Mouse (Mus musculus) limb, embryonic 10.5 days (tissue): Measurements from ENCODE around the gene Tut7. TPM values are rescaled to one million over a fixed set of nuclear protein-coding genes. Genes with fewer than 3 reads are reported as not detected.
"Not testable (repeated sequence)": the region's sequence is repeated elsewhere in the genome, so short reads cannot be mapped to it uniquely, and the experiment has no call there.

Experiments used
- DNase-seq: peaks from one replicate; pipeline ENCODE4 v3.0.0-alpha.2; 2017; ENCODE audit warnings: low spot score
- H3K27ac ChIP-seq: fragments of 300-500 bp; sonication (generic); 2 replicates; pipeline ENCODE4 v1.5.1; 2016; ENCODE audit warnings: mild to moderate bottlenecking
- H3K27me3 ChIP-seq: fragments of 300-500 bp; sonication (generic); 2 replicates; pipeline ENCODE4 v1.6.1; 2016; ENCODE audit warnings: low read depth, mild to moderate bottlenecking; ENCODE audit not compliant: poor library complexity, severe bottlenecking
- H3K36me3 ChIP-seq: fragments of 300-500 bp; sonication (generic); 2 replicates; pipeline ENCODE4 v1.6.1; 2016; ENCODE audit warnings: mild to moderate bottlenecking, moderate library complexity
- H3K4me1 ChIP-seq: fragments of 300-500 bp; sonication (generic); 2 replicates; pipeline ENCODE4 v1.6.1; 2016
- H3K4me3 ChIP-seq: fragments of 300-500 bp; sonication (generic); 2 replicates; pipeline ENCODE4 v1.5.1; 2016; ENCODE audit warnings: mild to moderate bottlenecking, moderate library complexity
- H3K9me3 ChIP-seq: fragments of 300-500 bp; sonication (generic); replicated peaks from 2 replicates; pipeline ENCODE4 v1.6.1; 2016; ENCODE audit warnings: mild to moderate bottlenecking
- WGBS: fragments of 180-500 bp; shearing (Covaris S2); methylation state at CpG from one replicate; pipeline ENCODE4 v1.1.7; 2016; 5-methylcytosine and 5-hydroxymethylcytosine counted together
- polyA plus RNA-seq: library from polyadenylated mRNA; unstranded; fragments of >200 nt; fragmentation: Nextera tagmentation; extraction: Ambion mirVana; gene quantifications from 2 replicates; pipeline ENCODE4 v1.2.1, GENCODE M21; 2016

Gene Tut7
- polyA plus RNA-seq, 1 experiment from 2014 or later, result 47.5 TPM

DNA sequence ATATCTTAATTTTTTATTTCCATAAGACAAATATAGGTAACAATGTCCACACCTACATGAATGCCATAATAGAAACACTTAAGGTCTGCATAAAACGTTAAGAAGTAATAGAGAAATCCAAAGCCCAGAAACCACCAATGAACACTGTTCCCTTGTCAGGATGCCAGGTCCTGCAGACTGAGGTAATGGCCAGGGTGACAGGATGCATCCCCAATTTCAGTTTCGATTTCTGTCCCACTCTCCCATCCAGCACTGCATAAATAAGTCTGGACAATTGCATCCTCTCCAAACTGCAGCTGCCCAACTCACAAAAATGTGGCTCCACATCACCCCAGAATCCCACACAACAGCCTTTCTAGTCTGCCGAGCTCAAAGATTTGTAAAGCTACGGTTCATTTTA lies 2.8 kb downstream of the Tut7 start:
- no peaks in the 10 kb centered on the region for H3K9me3 ChIP-seq
- no peak overlapping the region for H3K27ac ChIP-seq
- WGBS, result 84% methylated on average over 4 of the region's 4 CpGs
- H3K4me1 ChIP-seq, result peaks cover 29% of the 10 kb centered on the region; the same call in 1 of the 2 replicates
- H3K27me3 ChIP-seq, result no peaks in the 10 kb centered on the region
- DNase-seq, result no peak
- H3K4me3 ChIP-seq, result no peak overlapping the region
- H3K36me3 ChIP-seq, result peaks cover 57% of the 10 kb centered on the region

DNA sequence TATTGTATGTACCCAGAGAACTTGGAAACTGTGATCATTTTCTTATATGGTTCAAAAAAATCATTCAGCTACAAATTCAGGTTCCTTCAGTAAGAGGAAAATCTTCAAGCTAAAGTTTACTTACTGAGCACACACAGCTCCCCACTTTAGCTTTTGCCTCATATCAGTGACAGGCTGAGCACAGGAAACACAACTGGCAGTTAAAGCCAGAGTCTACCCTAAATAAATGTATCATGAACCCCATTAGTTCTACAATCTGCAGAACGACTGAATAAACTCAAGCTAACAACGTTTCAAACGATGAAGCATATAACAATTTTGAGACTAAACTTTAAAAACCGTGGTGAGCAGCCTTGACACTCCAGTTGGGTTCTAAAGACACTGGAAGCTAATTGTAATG lies 5.6 kb downstream of the Tut7 start:
- peaks cover 81% of the 10 kb centered on the region for H3K36me3 ChIP-seq
- H3K9me3 ChIP-seq, result no peaks in the 10 kb centered on the region
- 94% methylated on average over 4 of the region's 4 CpGs for WGBS
- no peaks in the 10 kb centered on the region for H3K27me3 ChIP-seq
- peaks cover 29% of the 10 kb centered on the region; the same call in 1 of the 2 replicates for H3K4me1 ChIP-seq
- DNase-seq, result no peak
- H3K4me3 ChIP-seq, result no peak overlapping the region
- H3K27ac ChIP-seq, result no peak overlapping the region

DNA sequence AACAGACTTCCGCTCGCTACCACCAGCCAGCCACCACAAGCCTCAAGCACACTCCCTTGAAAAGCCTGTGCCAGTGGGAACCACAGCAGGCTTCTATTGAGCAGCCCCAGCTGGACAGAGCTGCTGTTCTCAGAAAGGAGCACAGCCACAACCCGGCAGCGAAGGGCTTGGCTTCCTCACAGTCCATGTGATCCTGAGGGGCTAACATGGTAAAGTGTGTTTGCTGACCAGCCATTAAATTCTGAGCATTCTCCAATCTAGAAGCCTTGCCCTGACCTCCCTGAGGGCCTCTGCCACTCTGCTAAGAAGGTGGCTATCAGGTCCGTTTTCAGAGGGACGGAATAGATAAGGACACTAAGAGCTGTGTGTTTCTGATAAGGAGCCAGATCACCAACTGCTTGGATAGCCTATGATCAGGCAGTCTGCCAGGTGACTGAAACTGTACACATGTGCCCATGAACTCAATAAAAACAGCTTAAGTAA lies 8.8 kb downstream of the Tut7 start:
- H3K36me3 ChIP-seq, result peaks cover 93% of the 10 kb centered on the region
- H3K9me3 ChIP-seq, result no peaks in the 10 kb centered on the region
- H3K4me3 ChIP-seq, result no peak overlapping the region
- no peak overlapping the region for H3K27ac ChIP-seq
- WGBS, result 83% methylated on average over 6 of the region's 6 CpGs
- 0 out of 2 replicates have a peak, but pooled peaks cover 6% of the 10 kb centered on the region for H3K4me1 ChIP-seq
- no peak for DNase-seq
- H3K27me3 ChIP-seq, result no peaks in the 10 kb centered on the region

DNA sequence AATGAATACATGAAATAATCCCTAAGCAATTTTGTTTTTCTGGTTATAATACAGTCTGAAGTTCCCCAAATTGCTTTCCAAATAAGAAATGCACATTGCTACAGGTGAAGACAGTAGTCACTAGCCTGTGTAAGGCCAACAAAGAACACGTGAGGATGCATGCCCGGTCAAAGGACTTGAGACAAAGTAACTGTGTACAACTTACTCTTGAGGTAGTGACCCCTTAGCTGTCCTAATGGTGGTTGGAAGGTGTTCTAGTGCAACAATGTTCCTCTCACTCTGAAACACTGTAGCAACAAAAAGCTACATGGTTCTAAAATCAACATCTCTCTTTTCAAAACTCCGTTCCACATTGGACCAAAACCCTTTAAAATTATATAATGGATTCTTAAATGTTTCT lies 11.4 kb downstream of the Tut7 start:
- Histone ChIP-seq H3K27ac (no peak overlapping the region), H3K9me3 (no peaks in the 10 kb centered on the region), H3K36me3 (peaks cover 97% of the 10 kb centered on the region), H3K4me3 (no peak overlapping the region), H3K4me1 (no peaks in the 10 kb centered on the region), H3K27me3 (no peaks in the 10 kb centered on the region)
- DNase-seq, result no peak
- 96% methylated on average over 3 of the region's 3 CpGs for WGBS

GRCm38 (mm10) chr13:59801000-59801399 lies 21.9 kb downstream of the Tut7 start:
- 92% methylated on average over 6 of the region's 6 CpGs for WGBS
- no peak for DNase-seq

DNA sequence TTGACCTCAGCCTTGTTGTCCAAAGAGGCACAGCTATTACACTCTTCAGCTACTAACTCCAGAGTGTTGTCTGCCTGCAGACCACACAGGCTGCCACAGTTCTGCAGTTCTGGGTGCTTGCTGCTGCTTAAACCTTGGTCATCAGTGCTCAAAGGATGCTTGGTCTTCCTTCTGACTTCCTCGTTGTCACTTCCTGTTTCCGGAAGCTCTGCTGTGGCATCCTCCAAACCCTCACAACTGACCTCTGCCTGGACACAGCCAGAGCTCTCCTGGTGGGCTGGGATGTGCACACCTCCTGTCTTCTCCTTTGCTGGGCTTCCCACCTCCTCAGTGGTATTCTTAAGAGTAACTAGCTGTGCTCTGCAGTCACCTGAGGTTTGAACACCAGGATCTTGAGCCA lies 22.9 kb downstream of the Tut7 start:
- 94% methylated on average over 2 of the region's 2 CpGs for WGBS
- no peaks in the 10 kb centered on the region for H3K27me3 ChIP-seq
- no peaks in the 10 kb centered on the region for H3K4me1 ChIP-seq
- peaks cover 100% of the 10 kb centered on the region for H3K36me3 ChIP-seq
- no peak overlapping the region for H3K4me3 ChIP-seq
- no peaks in the 10 kb centered on the region for H3K9me3 ChIP-seq
- no peak overlapping the region for H3K27ac ChIP-seq
- DNase-seq, result no peak

More at GRCm38 (mm10) chr13:59801000-59801399, 21.9 kb downstream of the Tut7 start:
- no peak overlapping the region for H3K4me3 ChIP-seq
- H3K4me1 ChIP-seq, result no peaks in the 10 kb centered on the region
- H3K36me3 ChIP-seq, result peaks cover 100% of the 10 kb centered on the region
- H3K27ac ChIP-seq, result no peak overlapping the region
- H3K27me3 ChIP-seq, result no peaks in the 10 kb centered on the region
- no peaks in the 10 kb centered on the region for H3K9me3 ChIP-seq

GRCm38 (mm10) chr13:59798306-59798705 lies 24.6 kb downstream of the Tut7 start:
- no peak overlapping the region for H3K27ac ChIP-seq
- H3K4me1 ChIP-seq, result no peaks in the 10 kb centered on the region
- H3K36me3 ChIP-seq, result peaks cover 99% of the 10 kb centered on the region
- DNase-seq, result no peak
- H3K27me3 ChIP-seq, result no peaks in the 10 kb centered on the region
- WGBS, result 93% methylated on average over 1 of the region's 1 CpGs
- H3K4me3 ChIP-seq, result no peak overlapping the region
- no peaks in the 10 kb centered on the region for H3K9me3 ChIP-seq

DNA sequence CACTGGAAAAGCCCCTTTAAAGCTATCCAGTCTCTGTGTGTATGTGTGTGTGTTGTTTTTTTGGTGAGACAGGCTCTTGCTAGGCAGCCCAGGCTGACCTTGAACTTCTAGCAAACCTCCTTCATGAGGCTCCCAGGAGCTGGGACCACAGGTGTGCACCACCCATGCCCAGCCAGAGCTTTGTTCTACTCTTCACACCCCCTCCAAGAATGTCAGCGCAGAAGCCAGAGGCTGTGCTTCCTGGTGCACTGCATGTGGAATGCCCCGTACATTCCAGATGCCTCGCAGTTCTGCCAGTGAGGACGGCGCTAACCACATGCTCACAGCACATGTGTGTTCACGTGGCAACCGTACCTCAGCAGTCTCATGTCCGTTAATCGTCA lies 26.5 kb downstream of the Tut7 start:
- WGBS, result 96% methylated on average over 9 of the region's 9 CpGs
- DNase-seq, result no peak
- Histone ChIP-seq H3K36me3 (peaks cover 99% of the 10 kb centered on the region), H3K27me3 (no peaks in the 10 kb centered on the region), H3K9me3 (no peaks in the 10 kb centered on the region), H3K4me3 (no peak overlapping the region), H3K27ac (no peak overlapping the region), H3K4me1 (no peaks in the 10 kb centered on the region)

DNA sequence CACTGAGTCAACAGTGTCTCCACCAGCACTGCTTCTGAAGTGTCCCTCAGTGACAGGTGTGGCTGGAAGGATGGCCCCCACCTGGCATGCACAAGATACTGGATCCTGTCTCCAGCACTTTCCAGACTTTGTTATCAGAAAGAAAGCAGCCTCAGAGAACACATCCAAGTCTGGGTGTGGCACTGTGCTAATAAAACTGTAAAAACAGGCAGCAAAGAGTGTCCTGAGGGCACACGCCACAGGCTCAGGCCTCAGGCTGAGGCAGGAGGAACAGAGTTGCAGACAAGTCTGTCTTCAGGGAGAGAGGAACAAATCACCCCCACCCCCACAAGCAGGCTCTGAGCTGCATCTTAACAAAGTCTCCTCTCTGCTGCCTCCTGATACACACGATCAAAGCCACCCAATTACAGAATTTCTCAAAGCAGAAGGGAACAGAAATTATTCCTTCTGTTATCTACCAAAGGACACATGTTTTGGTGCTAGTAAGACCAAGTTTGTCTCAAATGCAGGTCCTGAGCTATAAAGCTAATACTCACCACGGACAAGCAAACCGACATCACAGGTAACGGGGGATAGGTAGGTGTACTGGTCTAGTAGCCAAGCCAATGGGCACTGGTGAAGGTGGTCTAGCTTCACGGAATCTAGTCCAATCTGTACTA lies 27.0 kb downstream of the Tut7 start:
- 93% methylated on average over 6 of the region's 6 CpGs for WGBS
- Histone ChIP-seq H3K36me3 (peaks cover 99% of the 10 kb centered on the region), H3K4me3 (no peak overlapping the region), H3K4me1 (no peaks in the 10 kb centered on the region), H3K27me3 (no peaks in the 10 kb centered on the region), H3K9me3 (no peaks in the 10 kb centered on the region), H3K27ac (no peak overlapping the region)
- no peak for DNase-seq

DNA sequence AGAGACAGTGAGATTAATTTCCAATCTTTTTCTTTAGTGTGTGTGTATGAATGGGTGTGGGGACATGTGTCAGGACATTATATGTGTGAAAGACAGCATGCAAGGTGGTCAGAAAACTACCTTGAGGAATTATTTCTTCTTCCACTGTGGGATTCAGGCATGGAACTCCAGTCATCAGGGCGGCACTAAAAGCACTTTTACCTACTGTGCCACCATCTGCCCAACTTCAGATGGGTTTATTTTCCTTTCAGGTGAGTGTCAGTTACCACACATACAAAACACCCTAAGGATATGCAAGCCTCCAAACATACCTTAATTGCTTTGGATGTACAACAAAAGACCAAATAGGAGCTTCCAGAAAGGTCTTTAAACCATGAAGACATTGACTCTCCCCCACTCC lies 28.2 kb downstream of the Tut7 start:
- WGBS, result 89% methylated on average over 1 of the region's 1 CpGs
- no peak overlapping the region for H3K4me3 ChIP-seq
- H3K9me3 ChIP-seq, result no peaks in the 10 kb centered on the region
- peaks cover 99% of the 10 kb centered on the region for H3K36me3 ChIP-seq
- H3K4me1 ChIP-seq, result no peaks in the 10 kb centered on the region
- no peaks in the 10 kb centered on the region for H3K27me3 ChIP-seq
- DNase-seq, result no peak
- H3K27ac ChIP-seq, result no peak overlapping the region

DNA sequence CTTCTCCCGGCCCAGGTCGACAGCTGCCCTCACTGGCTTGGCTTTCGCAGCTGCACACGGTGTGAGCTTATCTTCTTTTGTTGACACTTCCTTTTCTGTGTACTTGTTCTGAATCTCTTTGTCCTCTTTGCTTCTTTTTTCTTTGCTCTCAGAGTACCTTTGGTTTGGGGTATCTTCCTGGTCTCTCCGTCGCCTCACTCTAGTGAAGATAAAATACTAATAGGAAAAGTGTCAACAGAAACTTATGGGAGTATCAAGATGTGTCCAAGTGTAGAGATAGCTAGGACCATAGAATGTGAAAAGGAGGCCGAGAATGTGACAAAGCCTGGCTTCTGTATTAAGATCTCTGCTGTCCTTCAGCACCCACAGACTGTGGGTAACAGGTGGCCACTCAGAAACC lies 40.8 kb downstream of the Tut7 start, which contains the start of gene Gm49354:
TSS of gene Gm49354 (minus strand) at position 101 of the 400 bp plus-strand sequence.
- H3K36me3 ChIP-seq, result peaks cover 99% of the 10 kb centered on the region

DNA sequence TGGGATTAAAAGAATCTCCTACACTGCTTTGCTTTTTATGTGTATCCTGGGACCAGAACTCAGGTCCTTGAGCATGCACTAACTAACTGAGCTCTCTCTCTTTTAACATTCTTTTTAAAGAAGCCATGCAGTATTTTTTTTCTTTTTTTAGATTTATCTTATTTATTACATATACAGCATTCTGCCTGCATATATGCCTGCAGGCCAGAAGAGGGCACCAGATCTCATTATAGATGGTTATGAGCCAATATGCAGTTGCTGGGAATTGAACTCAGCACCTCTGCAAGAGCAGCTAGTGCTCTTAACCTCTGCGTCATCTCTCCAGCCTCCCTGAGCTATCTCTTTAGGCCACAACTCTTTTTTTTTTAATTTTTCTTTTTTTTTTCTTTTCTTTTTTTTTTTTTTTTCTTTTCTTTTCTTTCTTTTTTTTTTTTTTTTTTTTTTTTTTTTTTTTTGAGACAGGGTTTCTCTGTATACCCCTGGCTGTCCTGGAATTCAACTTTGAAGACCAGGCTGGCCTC lies 43.1 kb downstream of the Tut7 start:
- peaks cover 99% of the 10 kb centered on the region for H3K36me3 ChIP-seq
- H3K27ac ChIP-seq, H3K27me3 ChIP-seq, H3K4me3 ChIP-seq, DNase-seq, H3K9me3 ChIP-seq, H3K4me1 ChIP-seq: not testable (repeated sequence)
- 100% methylated on average over 1 of the region's 1 CpGs for WGBS

More for the DNA sequence above, 40.8 kb downstream of the Tut7 start, which contains the start of gene Gm49354:
- Histone ChIP-seq H3K4me1 (no peaks in the 10 kb centered on the region), H3K27me3 (no peaks in the 10 kb centered on the region), H3K9me3 (no peaks in the 10 kb centered on the region), H3K4me3 (no peak within 1 kb of the TSS), H3K27ac (no peak within 1 kb of the TSS)
- 94% methylated on average over 7 of the region's 7 CpGs for WGBS
- no peak for DNase-seq

DNA sequence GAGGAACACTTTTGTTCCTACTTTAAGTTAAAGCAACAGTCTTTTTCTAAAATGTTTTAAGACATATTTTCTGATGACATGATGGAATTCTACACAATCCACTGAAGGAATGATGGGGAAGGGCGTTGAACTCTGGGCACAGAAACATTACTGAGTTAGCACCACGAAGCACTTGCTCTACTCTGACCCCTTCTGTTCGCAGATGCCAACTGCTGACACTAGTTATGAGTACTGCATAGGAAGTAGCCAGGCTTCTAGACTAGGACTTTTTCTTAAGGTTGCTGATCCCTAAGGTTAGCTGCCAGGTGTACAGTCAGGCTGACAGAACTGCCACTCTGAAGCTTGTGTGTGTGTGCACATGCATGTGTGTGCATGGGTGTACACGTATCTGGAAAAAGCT lies 43.7 kb downstream of the Tut7 start:
- H3K36me3 ChIP-seq, result peaks cover 96% of the 10 kb centered on the region
- no peaks in the 10 kb centered on the region for H3K27me3 ChIP-seq
- H3K4me1 ChIP-seq, result no peaks in the 10 kb centered on the region
- no peak overlapping the region for H3K4me3 ChIP-seq
- 86% methylated on average over 4 of the region's 4 CpGs for WGBS
- no peak overlapping the region for H3K27ac ChIP-seq
- no peaks in the 10 kb centered on the region for H3K9me3 ChIP-seq
- no peak for DNase-seq
